Mouse (Mus musculus): ENCODE measurements around the gene Gfra1. TPM values are rescaled to one million over a fixed set of nuclear protein-coding genes. Genes with fewer than 3 reads are reported as not detected.

Gfra1 gene
- polyA plus RNA-seq (2017; shearing (Covaris generic)), result not detected

DNA sequence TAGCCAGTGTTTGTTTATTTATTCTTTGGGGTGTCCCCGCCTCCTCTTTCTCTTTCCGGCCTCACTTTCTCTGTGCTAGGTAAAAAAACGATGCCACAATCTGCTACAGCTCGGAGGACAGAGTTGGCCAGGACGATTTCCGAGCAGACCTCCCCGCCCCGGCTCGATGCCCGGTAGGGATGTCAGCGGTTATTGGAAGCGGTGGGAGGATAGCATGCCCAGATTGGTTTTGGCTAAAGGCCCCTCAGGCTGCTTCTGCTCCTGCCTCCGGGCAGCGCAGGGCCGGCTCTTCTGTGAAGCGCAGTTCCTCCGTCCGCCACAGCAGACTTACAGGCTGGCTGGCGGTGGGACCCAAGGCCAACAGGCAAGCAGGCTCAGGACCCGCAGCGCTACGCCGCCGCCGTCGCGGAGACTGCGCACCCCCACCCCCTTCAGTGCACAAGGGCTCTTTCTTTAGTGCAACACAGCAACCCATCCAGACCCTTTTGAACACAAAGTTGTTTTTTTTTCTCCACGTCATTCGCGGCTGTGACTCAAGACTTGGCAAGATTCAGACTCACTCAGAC is at the start of gene Gfra1:
Gene Gfra1 (minus strand): TSS at position 414 of the 566 bp plus-strand sequence.

Other genes starting within 250 kb of the Gfra1 start
- gene Ccdc172, start 56.1 kb upstream of the Gfra1 start, polyA plus RNA-seq (2017; shearing (Covaris generic)), result not detected
- gene Pnlip, start 196.6 kb upstream of the Gfra1 start, polyA plus RNA-seq (2017; shearing (Covaris generic)), result not detected

Data from effector memory CD4-positive, alpha-beta T cell, adult 7 months (primary cell).